ENCODE assay signal across 24 mouse cellular contexts in the genomic region with DNA sequence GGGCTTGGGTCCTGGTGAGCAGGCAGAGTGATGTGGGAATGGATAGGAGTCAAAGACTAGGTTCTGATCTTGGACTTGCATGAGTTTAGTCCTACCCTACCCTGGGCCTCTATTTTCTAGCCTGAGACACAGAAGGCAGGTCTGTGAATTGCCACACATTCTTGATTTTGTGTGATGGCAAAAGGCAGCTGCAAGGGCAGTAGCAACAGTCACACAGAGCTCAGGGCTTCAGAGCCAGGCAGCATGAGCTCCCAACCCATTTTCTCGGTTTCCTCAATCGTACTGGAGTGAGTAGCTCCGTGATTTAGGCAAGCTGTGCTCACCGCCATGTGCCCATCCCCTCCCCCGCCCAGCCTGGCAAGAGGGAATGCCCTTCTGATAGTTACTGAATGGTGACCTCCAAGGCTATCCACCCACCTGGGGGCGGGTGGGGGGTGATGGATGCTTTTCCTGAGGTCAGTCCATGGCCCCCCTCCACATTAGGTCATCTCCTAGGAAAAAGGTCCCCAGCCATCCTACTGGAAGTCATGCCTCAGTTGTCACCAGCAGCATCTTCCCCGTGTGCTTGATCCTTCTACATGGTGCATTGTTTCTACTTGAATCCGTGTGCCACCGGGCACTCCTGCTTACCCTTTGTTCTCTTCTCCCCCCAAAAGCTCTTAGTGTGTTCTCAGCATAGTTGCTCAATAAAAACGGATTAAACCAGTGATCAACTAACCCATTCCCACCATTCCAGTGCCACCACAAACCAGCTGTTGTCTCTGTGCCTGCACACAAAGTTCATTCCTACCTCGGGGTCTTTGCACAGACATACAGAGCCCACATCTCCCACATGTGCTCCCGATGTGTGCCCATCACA. TPM values are rescaled to one million over a fixed set of nuclear protein-coding genes. Genes with fewer than 3 reads are reported as not detected.
A peak's percentile ranks its signal among the peaks of the same experiment; 100 is the strongest.
DNase-seq lines count a peak whose midpoint lies in the region; ATAC-seq and TF ChIP-seq lines count a peak whose summit lies in the region.
"Had no signal": no experiment of that assay in that cellular context is flagged by ENCODE, and none has a peak within 500 bp of the region (broad histone marks: within the 10 kb centered on the region; RNA-seq: fewer than 3 reads in every experiment).

No protein-coding gene starts in this region.

- no peak overlapping the region for H3K4me3 ChIP-seq in midbrain, embryonic 11.5 days (ENCODE audit: low read depth, low read length)
- no peak overlapping the region for H3K4me3 ChIP-seq in midbrain, embryonic 15.5 days
- H3K4me3 ChIP-seq in intestine, postnatal 0 days (ENCODE audit: low read depth, low read length) = no peak overlapping the region
- H3K4me3 ChIP-seq: embryonic facial prominence, embryonic 13.5 days; embryonic facial prominence, embryonic 15.5 days; erythroblast, embryonic 14.5 days; forebrain, embryonic 10.5 days; forebrain, embryonic 12.5 days had no signal

- no peak overlapping the region for H3K27ac ChIP-seq in midbrain, embryonic 11.5 days (ENCODE audit: low read depth, low read length)
- no peak overlapping the region for H3K27ac ChIP-seq in midbrain, embryonic 15.5 days
- H3K27ac ChIP-seq in intestine, postnatal 0 days (ENCODE audit: low read depth, low read length) = no peak overlapping the region
- H3K27ac ChIP-seq: embryonic facial prominence, embryonic 13.5 days; embryonic facial prominence, embryonic 15.5 days; forebrain, embryonic 10.5 days; forebrain, embryonic 12.5 days had no signal

- H3K27me3 ChIP-seq in midbrain, embryonic 11.5 days (ENCODE audit: control insufficient read depth, insufficient read depth, low read length) = no peaks in the 10 kb centered on the region
- no peaks in the 10 kb centered on the region for H3K27me3 ChIP-seq in midbrain, embryonic 15.5 days (replicated peaks)
- H3K27me3 ChIP-seq in intestine, postnatal 0 days (replicated peaks; ENCODE audit: control insufficient read depth, insufficient read depth, low read length) = no peaks in the 10 kb centered on the region
- H3K27me3 ChIP-seq: embryonic facial prominence, embryonic 13.5 days; embryonic facial prominence, embryonic 15.5 days had no signal

- H3K4me2 ChIP-seq in midbrain, embryonic 11.5 days = no peak overlapping the region
- no peak overlapping the region for H3K4me2 ChIP-seq in midbrain, embryonic 15.5 days
- H3K4me2 ChIP-seq in intestine, postnatal 0 days (replicated peaks; ENCODE audit: low read depth) = no peak overlapping the region
- H3K4me2 ChIP-seq: embryonic facial prominence, embryonic 13.5 days; embryonic facial prominence, embryonic 15.5 days; forebrain, embryonic 12.5 days had no signal

- DNase-seq in cerebellum, postnatal 10 days = peak; percentile 41 to 48
- DNase-seq in cerebellum, postnatal 4 days (ENCODE audit: low spot score in 2 of 2) = no peak
- DNase-seq in midbrain, embryonic 11.5 days (ENCODE audit: low spot score, missing footprints) = peak; percentile 83
- peak; percentile 57 for DNase-seq in testis, postnatal 10 days (ENCODE audit: low spot score)
- DNase-seq in testis, postnatal 14 days (ENCODE audit: low spot score) = no peak
- DNase-seq: adrenal gland, adult 2 months; adrenal gland, postnatal 10 days; adrenal gland, postnatal 25 days; B cell, adult 2 months; cerebellum, adult 11 months; cerebellum, adult 18-20 months; cerebellum, adult 8-10 months; cerebellum, adult 9-11 months; cerebellum, postnatal 25 days; embryo, embryonic 11 days had no signal

- no peaks in the 10 kb centered on the region for H3K36me3 ChIP-seq in midbrain, embryonic 11.5 days (ENCODE audit: control insufficient read depth, insufficient read depth, low read length)
- H3K36me3 ChIP-seq in midbrain, embryonic 15.5 days (replicated peaks) = no peaks in the 10 kb centered on the region
- H3K36me3 ChIP-seq in intestine, postnatal 0 days (ENCODE audit: control insufficient read depth, insufficient read depth) = no peaks in the 10 kb centered on the region
- H3K36me3 ChIP-seq: embryonic facial prominence, embryonic 13.5 days; embryonic facial prominence, embryonic 15.5 days; forebrain, embryonic 10.5 days; forebrain, embryonic 12.5 days had no signal

- H3K4me1 ChIP-seq in midbrain, embryonic 11.5 days (ENCODE audit: control insufficient read depth, insufficient read depth, low read length) = no peaks in the 10 kb centered on the region
- H3K4me1 ChIP-seq in midbrain, embryonic 15.5 days = peaks cover 10% of the 10 kb centered on the region; the same call in 1 of the 2 replicates
- no peaks in the 10 kb centered on the region for H3K4me1 ChIP-seq in intestine, postnatal 0 days (replicated peaks; ENCODE audit: control insufficient read depth, insufficient read depth, low read length)

- ATAC-seq in midbrain, embryonic 11.5 days (ENCODE audit: low FRiP score) = no peak
- no peak for ATAC-seq in midbrain, embryonic 15.5 days (replicated peaks)
- ATAC-seq in intestine, postnatal 0 days = no peak
- ATAC-seq: forebrain, embryonic 14.5 days; forebrain, embryonic 16.5 days had no signal

- no peak overlapping the region for H3K9ac ChIP-seq in midbrain, embryonic 11.5 days (ENCODE audit: low read length)
- no peak overlapping the region for H3K9ac ChIP-seq in midbrain, embryonic 15.5 days
- no peak overlapping the region for H3K9ac ChIP-seq in intestine, postnatal 0 days (ENCODE audit: low read depth, low read length)
- H3K9ac ChIP-seq: embryonic facial prominence, embryonic 13.5 days; embryonic facial prominence, embryonic 15.5 days; forebrain, embryonic 12.5 days had no signal

- no peaks in the 10 kb centered on the region; the same call in 1 of the 2 replicates for H3K9me3 ChIP-seq in midbrain, embryonic 11.5 days (ENCODE audit: control insufficient read depth, low read length)
- no peaks in the 10 kb centered on the region for H3K9me3 ChIP-seq in midbrain, embryonic 15.5 days
- H3K9me3 ChIP-seq in intestine, postnatal 0 days (ENCODE audit: control insufficient read depth) = no peaks in the 10 kb centered on the region
- H3K9me3 ChIP-seq: embryonic facial prominence, embryonic 15.5 days; forebrain, embryonic 10.5 days; forebrain, embryonic 12.5 days had no signal

- 77% methylated on average over 12 of the region's 12 CpGs for WGBS in midbrain, embryonic 11.5 days
- WGBS in midbrain, embryonic 15.5 days = 78% methylated on average over 12 of the region's 12 CpGs
- WGBS in intestine, postnatal 0 days = 78% methylated on average over 12 of the region's 12 CpGs

- no peak for TF ChIP-seq CTCF in intestine, postnatal 0 days (IDR thresholded peaks at IDR 0.05; ENCODE audit: low read depth)

RNA-seq across cellular contexts. Expression of gene Best1, which starts 4.0 kb away (rescaled TPM):
- polyA plus RNA-seq in midbrain, embryonic 11.5 days (2014; fragmentation: Nextera tagmentation; extraction: Ambion mirVana) = 1.3 and 1.5 TPM in 2 replicates
- 1.7 and 3.2 TPM in 2 replicates for polyA plus RNA-seq in midbrain, embryonic 15.5 days (2015; fragmentation: Nextera tagmentation; extraction: Ambion mirVana)
- polyA plus RNA-seq in intestine, postnatal 0 days (2015; fragmentation: Nextera tagmentation; extraction: Ambion mirVana) = 0.61 and 0.89 TPM in 2 replicates
- polyA plus RNA-seq: erythroblast, embryonic 14.5 days had no signal

RNA-seq across cellular contexts. Expression of gene Rab3il1, which starts 4.0 kb away (rescaled TPM):
- polyA plus RNA-seq in midbrain, embryonic 11.5 days (2014; fragmentation: Nextera tagmentation; extraction: Ambion mirVana) = 36.8 and 40.1 TPM in 2 replicates
- polyA plus RNA-seq in midbrain, embryonic 15.5 days (2015; fragmentation: Nextera tagmentation; extraction: Ambion mirVana) = 24.5 and 29.2 TPM in 2 replicates
- 63.6 and 65.8 TPM in 2 replicates for polyA plus RNA-seq in intestine, postnatal 0 days (2015; fragmentation: Nextera tagmentation; extraction: Ambion mirVana)

RNA-seq across cellular contexts. Expression of gene Fth1, which starts 17.0 kb away (rescaled TPM):
- 1,347 and 1,422 TPM in 2 replicates for polyA plus RNA-seq in midbrain, embryonic 11.5 days (2014; fragmentation: Nextera tagmentation; extraction: Ambion mirVana)
- 1,452 and 1,467 TPM in 2 replicates for polyA plus RNA-seq in midbrain, embryonic 15.5 days (2015; fragmentation: Nextera tagmentation; extraction: Ambion mirVana)
- polyA plus RNA-seq in intestine, postnatal 0 days (2015; fragmentation: Nextera tagmentation; extraction: Ambion mirVana) = 6,780 and 7,050 TPM in 2 replicates

RNA-seq across cellular contexts. Expression of gene Fads3, which starts 43.9 kb away (rescaled TPM):
- 5.0 and 5.1 TPM in 2 replicates for polyA plus RNA-seq in midbrain, embryonic 11.5 days (2014; fragmentation: Nextera tagmentation; extraction: Ambion mirVana)
- 25.8 and 27.1 TPM in 2 replicates for polyA plus RNA-seq in midbrain, embryonic 15.5 days (2015; fragmentation: Nextera tagmentation; extraction: Ambion mirVana)
- 4.7 and 4.8 TPM in 2 replicates for polyA plus RNA-seq in intestine, postnatal 0 days (2015; fragmentation: Nextera tagmentation; extraction: Ambion mirVana)

Comparison
In these comparisons a context has a peak if more than half of its experiments do, and no peak if none do; other contexts are left out.
1. DNase-seq: peak in cerebellum, postnatal 10 days (2 of 2), midbrain, embryonic 11.5 days (single experiment) and testis, postnatal 10 days (single experiment); none in cerebellum, postnatal 4 days (0 of 2) and testis, postnatal 14 days (single experiment).